Mouse (Mus musculus): ENCODE measurements around the gene Pfkl. TPM values are rescaled to one million over a fixed set of nuclear protein-coding genes. Genes with fewer than 3 reads are reported as not detected.

Pfkl gene
- 125 TPM for polyA plus RNA-seq (2017; shearing (Covaris generic))

GRCm38 (mm10) chr10:78009945-78010293, at the start of gene Pfkl:
Gene Pfkl (minus strand): TSS chr10:78010083.

GRCm38 (mm10) chr10:78043406-78043836, 33.5 kb upstream of the Pfkl start, which contains the start of gene Aire:
Gene Aire (minus strand): TSS chr10:78043610.

GRCm38 (mm10) chr10:78041647-78042046, 31.8 kb upstream of the Pfkl start, which contains the start of gene Dnmt3l:
Gene Dnmt3l (plus strand): TSS chr10:78041947.

GRCm38 (mm10) chr10:77978351-77979350, 31.2 kb downstream of the Pfkl start, which contains the start of gene 1810043G02Rik:
Gene 1810043G02Rik (plus strand): TSS chr10:77978524.

GRCm38 (mm10) chr10:77970481-77970880, 39.4 kb downstream of the Pfkl start, which contains the start of gene Trpm2:
Gene Trpm2 (minus strand): TSS chr10:77970563.

Other genes starting within 250 kb of the Pfkl start
- gene Gm3238, start 238.8 kb downstream of the Pfkl start, polyA plus RNA-seq (2017; shearing (Covaris generic)), result not detected
- gene Gm7138, start 233.1 kb downstream of the Pfkl start, polyA plus RNA-seq (2017; shearing (Covaris generic)), result not detected
- not detected for gene Gm3250, start 227.5 kb downstream of the Pfkl start, polyA plus RNA-seq (2017; shearing (Covaris generic))
- not detected for gene Gm7137, start 221.9 kb downstream of the Pfkl start, polyA plus RNA-seq (2017; shearing (Covaris generic))
- not detected for gene Gm9639, start 215.0 kb downstream of the Pfkl start, polyA plus RNA-seq (2017; shearing (Covaris generic))
- not detected for gene Gm19668, start 210.9 kb downstream of the Pfkl start, polyA plus RNA-seq (2017; shearing (Covaris generic))
- not detected for gene Gm9507, start 198.2 kb downstream of the Pfkl start, polyA plus RNA-seq (2017; shearing (Covaris generic))
- gene Gm2696, start 195.4 kb downstream of the Pfkl start, polyA plus RNA-seq (2017; shearing (Covaris generic)), result not detected
- gene Krtap10-4, start 183.0 kb downstream of the Pfkl start, polyA plus RNA-seq (2017; shearing (Covaris generic)), result not detected
- gene Krtap10-10, start 174.1 kb downstream of the Pfkl start, polyA plus RNA-seq (2017; shearing (Covaris generic)), result not detected
- gene Gm36176, start 163.3 kb downstream of the Pfkl start, polyA plus RNA-seq (2017; shearing (Covaris generic)), result not detected
- gene Gm10318, start 157.2 kb downstream of the Pfkl start, polyA plus RNA-seq (2017; shearing (Covaris generic)), result not detected
- gene Gm3285, start 148.1 kb downstream of the Pfkl start, polyA plus RNA-seq (2017; shearing (Covaris generic)), result not detected
- gene Lrrc3, start 107.5 kb downstream of the Pfkl start, polyA plus RNA-seq (2017; shearing (Covaris generic)), result not detected
- gene Trpm2, start 39.5 kb downstream of the Pfkl start, polyA plus RNA-seq (2017; shearing (Covaris generic)), result 0.74 TPM
- 7.1 TPM for gene 1810043G02Rik, start 31.6 kb downstream of the Pfkl start, polyA plus RNA-seq (2017; shearing (Covaris generic))
- gene Dnmt3l, start 31.9 kb upstream of the Pfkl start, polyA plus RNA-seq (2017; shearing (Covaris generic)), result not detected
- gene Aire, start 33.5 kb upstream of the Pfkl start, polyA plus RNA-seq (2017; shearing (Covaris generic)), result 0.32 TPM
- gene Icosl, start 59.2 kb upstream of the Pfkl start, polyA plus RNA-seq (2017; shearing (Covaris generic)), result 12.5 TPM
- gene D10Jhu81e, start 159.7 kb upstream of the Pfkl start, polyA plus RNA-seq (2017; shearing (Covaris generic)), result 44.1 TPM
- gene Pwp2, start 175.1 kb upstream of the Pfkl start, polyA plus RNA-seq (2017; shearing (Covaris generic)), result 20.6 TPM
- 47.4 TPM for gene Trappc10, start 234.6 kb upstream of the Pfkl start, polyA plus RNA-seq (2017; shearing (Covaris generic))